Mouse (Mus musculus) adrenal gland, postnatal 14 days (tissue): Measurements from ENCODE around the gene Vsig8. TPM values are rescaled to one million over a fixed set of nuclear protein-coding genes. Genes with fewer than 3 reads are reported as not detected.
A peak's percentile ranks its signal among the peaks of the same experiment; 100 is the strongest.

ENCODE experiments used
- DNase-seq: peaks from one replicate; pipeline ENCODE4 v3.0.0; 2021; ENCODE audit warnings: mixed read lengths
- total RNA-seq: library from RNA; stranded (reverse); gene quantifications from 2 replicates; pipeline ENCODE4 v1.2.3, GENCODE M21; 2021

Gene Vsig8
- total RNA-seq, 1 experiment from 2014 or later: not detected

GRCm38 (mm10) chr1:172528701-172529100 is 27.0 kb upstream of the Vsig8 start:
- DNase-seq: peak; percentile 95

- no peak for DNase-seq
Measured at GRCm38 (mm10) chr1:172530544-172531220, 25.1 kb upstream of the Vsig8 start.

GRCm38 (mm10) chr1:172532551-172532950 is 23.2 kb upstream of the Vsig8 start:
- DNase-seq: peak; percentile 53

- DNase-seq: no peak
Measured at GRCm38 (mm10) chr1:172535116-172535515, 20.6 kb upstream of the Vsig8 start.

GRCm38 (mm10) chr1:172539827-172540226 is 15.9 kb upstream of the Vsig8 start:
- DNase-seq: no peak

DNA sequence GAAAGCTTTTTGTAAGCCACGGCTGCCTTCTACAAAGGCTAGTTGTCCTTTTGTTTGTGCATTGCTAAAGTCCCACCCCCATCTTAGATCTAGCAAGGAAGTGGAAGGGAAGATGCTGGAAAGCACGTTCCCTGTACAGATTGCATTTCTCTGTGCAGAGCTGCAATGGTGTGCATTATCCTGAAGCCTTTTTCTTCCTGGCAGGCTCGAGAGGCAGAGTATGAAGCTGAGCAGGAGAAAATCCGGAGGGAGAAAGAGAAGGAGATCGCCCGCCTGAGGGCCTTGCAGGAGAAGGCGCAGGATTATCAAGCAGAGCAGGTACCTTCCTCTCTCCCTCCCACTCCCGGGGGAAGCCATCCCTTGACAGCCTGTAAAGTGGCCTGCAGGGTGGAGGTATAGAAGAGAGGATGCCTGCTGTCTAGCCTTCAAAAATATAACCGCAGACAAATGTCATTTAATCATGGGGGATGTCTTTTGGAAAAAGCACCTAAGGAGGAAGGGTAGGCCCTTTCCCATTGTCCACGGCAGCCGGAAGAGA is 15.4 kb upstream of the Vsig8 start:
- no peak for DNase-seq

DNA sequence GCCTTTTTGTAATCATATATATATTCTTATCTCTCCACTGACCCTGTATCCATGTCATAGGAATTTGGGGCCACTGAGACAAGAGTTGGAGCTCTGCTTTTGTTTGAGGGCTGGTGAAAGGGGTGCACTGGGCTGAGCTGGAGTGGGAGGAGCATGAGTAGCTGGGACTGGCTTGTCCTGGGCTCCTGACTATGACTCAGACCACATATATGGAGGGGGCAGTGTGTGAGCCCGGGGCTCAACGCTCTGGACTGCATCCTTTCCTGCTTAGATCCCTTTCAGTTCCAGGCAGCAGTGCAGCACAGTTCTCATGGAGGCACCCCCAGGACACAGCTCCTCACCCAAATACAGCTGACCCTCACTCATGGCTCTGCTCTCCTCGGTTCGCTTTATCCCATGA is 9.7 kb upstream of the Vsig8 start:
- DNase-seq: no peak

- no peak for DNase-seq
Measured at GRCm38 (mm10) chr1:172548501-172548900, 7.2 kb upstream of the Vsig8 start.

DNA sequence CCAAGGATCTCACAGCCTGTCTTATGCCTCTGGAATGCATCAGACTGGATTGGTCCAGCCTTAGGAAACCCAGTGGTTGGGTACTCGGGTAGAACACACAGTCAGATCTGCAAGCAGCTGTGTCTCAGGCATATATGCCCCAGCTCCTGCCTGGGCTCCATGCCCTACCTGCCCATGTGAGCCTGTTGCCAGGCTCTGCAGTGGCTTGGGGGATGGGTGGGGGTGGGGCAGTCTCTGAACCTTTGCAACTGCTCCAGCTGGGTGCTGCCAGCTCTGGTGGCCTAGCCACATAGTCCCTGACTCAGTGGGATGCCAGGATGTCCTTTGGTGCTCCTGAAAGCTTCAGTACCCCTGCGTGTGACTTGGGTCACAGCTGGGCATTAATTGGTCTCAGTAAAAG is 6.4 kb upstream of the Vsig8 start:
- no peak for DNase-seq

DNA sequence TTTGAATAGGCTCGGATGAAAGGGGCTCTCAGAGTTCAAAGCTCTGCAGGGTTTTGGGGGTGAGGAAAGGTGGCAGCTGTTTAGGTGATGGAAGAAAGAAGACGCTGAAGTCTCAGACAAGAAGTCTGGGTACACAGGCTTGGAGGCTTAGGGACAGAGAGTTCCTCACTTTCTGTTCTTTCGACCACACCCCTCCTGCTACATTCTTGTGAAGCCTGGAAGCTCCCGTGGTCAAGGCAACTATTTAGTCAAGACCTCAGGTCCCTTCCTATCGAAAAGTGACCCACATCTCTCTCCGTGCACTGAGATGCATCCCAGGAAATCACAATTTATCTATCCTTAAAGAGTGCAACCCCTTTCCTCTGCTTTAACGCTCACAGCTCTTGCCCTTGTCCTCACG is 6.0 kb upstream of the Vsig8 start:
- DNase-seq: no peak

GRCm38 (mm10) chr1:172550551-172550951 is 5.2 kb upstream of the Vsig8 start:
- peak; percentile 72 for DNase-seq

GRCm38 (mm10) chr1:172551009-172551408 is 4.7 kb upstream of the Vsig8 start:
- DNase-seq: peak; percentile 29

GRCm38 (mm10) chr1:172552623-172553022 is 3.1 kb upstream of the Vsig8 start:
- DNase-seq: no peak

DNA sequence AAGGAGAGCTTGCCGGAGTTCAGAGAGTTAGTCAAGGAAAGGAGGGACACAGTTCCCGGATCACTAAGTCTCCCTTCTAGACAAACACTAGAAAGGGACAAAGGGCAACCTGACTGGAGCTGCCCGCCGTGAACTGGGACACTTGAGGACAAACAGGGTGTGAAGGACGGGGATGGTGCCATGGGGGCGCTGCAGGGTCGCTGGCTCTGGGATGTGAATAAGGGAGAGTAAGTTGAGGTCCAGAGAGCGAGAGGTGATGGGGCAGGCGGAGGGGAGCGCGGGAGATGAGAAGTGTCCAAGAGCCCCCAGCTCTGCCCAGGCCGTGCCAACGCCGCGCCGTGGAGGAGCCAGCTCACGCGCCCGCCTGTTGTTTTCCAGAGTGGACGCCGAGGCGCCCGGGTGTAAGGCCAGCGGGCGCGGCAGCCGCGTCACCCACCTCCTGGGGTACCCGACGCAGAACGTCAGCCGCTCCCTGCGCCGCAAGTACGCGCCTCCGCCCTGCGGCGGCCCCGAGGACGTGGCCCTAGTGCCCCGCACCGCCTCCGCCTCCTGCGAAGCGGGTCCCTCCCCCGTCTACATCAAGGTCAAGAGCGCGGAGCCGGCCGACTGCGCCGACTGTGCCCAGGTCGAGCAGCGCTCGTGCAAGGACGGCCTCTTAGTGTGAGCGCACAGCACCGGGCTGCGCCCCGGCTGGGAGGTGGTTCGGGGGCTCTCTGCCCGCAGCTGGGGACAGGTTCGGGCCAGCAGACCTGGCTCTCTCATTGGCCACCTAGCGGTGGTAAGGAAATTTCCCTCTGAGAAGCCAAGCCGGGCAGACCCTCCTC is 7.1 kb downstream of the Vsig8 start:
- DNase-seq: peak; percentile 83

DNA sequence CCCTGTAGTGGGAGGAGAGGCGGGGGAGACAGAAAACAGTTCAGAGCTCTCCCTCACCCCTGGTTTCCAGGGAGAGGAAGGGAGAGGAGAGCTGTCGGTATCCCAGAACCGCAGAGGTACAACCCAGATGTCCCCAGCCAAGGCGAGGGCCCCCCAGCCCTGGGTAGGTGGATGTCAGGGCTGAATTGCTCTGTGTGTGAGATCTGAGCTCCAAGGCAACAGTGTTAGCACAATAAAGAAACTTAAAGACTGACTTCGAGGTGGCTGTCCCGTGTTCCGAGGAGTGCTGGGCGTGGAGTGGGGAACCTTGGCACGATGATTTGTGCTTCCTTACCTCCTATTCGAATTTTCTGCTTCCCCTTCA is 7.7 kb downstream of the Vsig8 start:
- no peak for DNase-seq

DNA sequence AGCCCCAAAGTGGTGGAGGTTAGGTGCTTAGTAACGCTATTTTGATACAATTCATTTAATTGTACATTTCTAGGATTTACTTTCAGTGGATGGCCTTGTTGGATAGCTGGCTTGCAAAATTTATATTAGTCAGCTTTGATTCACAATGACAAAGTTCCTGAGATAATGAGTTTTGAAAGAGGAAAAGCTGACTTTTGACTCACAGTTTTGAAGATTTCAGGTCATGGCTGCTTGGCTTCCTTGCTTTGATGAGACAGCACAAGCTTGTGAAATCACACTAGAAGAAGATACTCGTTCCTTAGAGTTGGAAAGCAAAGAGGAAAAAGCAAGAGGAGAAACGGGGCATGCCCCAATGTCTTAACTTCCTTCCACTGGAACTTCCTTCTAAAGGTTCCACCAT is 10.4 kb downstream of the Vsig8 start:
- DNase-seq: no peak

- DNase-seq: no peak
Measured at GRCm38 (mm10) chr1:172567758-172568157, 12.0 kb downstream of the Vsig8 start.

DNA sequence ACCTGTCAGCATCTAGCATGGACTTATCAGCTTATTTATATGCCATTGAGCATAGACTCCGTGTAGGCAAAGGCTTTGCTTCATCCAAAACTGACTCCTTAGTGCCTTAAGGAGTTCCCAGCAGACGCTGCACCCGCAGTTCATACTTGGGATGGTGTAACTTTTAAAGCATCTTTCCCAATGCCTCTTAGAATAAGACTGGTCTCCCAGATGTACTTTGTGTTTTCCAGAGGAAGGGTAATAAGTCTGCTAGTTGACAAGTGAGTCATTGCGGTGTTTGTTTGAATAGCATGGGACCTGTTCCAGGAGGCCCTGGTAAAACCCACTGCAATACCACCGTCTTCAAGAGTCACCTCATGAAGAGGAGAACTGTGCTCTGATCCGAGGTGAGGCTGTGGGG is 24.4 kb downstream of the Vsig8 start:
- no peak for DNase-seq

- no peak for DNase-seq
Measured at GRCm38 (mm10) chr1:172582436-172582835, 26.7 kb downstream of the Vsig8 start.

GRCm38 (mm10) chr1:172584271-172584670 is 28.5 kb downstream of the Vsig8 start:
- no peak for DNase-seq

DNA sequence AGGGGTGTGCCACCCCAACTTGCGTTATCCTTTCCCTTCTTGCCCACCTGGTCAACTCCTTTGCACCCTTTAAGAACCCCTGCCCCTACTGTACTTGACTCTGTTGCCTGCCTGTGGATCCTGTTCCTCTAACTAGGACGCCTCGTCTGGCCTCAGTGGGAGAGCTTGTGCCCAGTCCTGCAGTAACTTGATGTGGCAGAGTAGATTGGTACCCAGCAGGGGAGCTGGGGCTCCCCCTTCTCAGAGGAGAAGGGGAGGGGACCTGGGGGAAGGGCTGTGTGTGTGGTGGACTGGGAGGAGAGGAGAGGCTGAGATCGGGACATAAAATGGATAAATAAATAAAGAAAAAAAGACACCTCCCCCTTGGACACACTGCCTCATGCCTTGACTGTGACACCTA is 29.3 kb downstream of the Vsig8 start:
- DNase-seq: no peak

DNA sequence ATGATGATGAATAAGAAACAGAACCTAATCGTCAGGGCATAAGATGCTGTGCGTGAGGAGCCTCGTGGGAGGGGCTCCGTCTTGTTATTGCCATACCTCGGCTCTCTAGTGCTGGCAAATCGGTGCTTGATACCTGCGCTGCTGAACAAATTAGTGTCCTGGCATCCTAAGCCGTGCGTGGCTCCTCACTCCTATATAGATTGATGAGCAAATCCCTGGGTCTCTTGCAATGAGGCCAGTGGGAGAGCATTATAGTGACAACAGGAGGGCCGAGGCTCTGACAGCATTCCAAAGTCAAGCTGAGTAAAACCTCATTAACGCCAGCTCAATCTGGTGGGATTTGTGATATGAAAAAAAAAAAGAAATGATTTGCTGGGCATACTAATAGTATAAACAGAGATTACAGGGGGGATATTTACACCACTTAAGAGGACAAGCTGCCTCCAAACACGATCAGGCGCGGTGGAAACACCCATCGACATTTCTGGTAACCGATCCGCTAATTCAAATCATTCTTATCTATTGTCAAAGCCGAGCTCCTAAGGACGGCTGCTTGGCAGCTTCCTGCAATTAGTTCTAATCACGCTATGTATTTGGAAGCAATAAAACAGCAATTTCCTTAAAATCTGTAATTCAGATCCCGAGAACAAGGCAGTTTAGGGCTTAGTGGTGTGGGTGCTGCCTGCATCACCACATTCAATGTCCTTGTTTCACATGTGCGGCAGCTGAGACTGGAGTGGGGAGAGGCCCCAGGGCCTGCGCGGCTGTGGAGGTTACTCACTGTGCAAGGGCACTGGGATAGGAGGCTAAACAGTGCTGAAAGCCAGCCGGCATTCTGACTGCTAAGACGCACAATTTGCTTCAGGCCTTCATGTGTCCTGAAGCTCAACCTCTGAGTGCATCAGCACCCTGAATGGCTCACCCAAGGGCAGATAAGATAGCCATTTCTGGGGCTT is 30.2 kb downstream of the Vsig8 start:
- peak; percentile 54 for DNase-seq
